In genomic region chr1:131015281-131015680, GRCm38 (mm10) we compare ENCODE assay signal across 30 mouse cellular contexts. TPM values are rescaled to one million over a fixed set of nuclear protein-coding genes. Genes with fewer than 3 reads are reported as not detected.
DNase-seq lines count a peak whose midpoint lies in the region; ATAC-seq and TF ChIP-seq lines count a peak whose summit lies in the region.
"Had no signal": no experiment of that assay in that cellular context is flagged by ENCODE, and none has a peak within 500 bp of the region (broad histone marks: within the 10 kb centered on the region; RNA-seq: fewer than 3 reads in every experiment).

No protein-coding gene starts in this region.

- no peak overlapping the region for H3K9ac ChIP-seq in CH12.LX (ENCODE audit: insufficient read depth, low read depth)
- H3K9ac ChIP-seq: embryonic facial prominence, embryonic 12.5 days; embryonic facial prominence, embryonic 15.5 days; forebrain, embryonic 12.5 days; forebrain, embryonic 15.5 days; hindbrain, embryonic 12.5 days; hindbrain, embryonic 15.5 days had no signal

- TF ChIP-seq EP300 in CH12.LX (IDR thresholded peaks at IDR 0.05; ENCODE audit: low read length): peak; percentile 81

- no peak; the same call in 1 of the 2 replicates for TF ChIP-seq RAD21 in CH12.LX (IDR thresholded peaks at IDR 0.05; ENCODE audit: low read depth, low read length)

- H3K36me3 ChIP-seq in CH12.LX (replicated peaks in 1 of 2; ENCODE audit: control insufficient read depth in 1 of 2, insufficient read depth in 1 of 2, low read length in 1 of 2): no peaks in the 10 kb centered on the region
- H3K36me3 ChIP-seq: embryonic facial prominence, embryonic 12.5 days; embryonic facial prominence, embryonic 15.5 days; forebrain, embryonic 12.5 days; forebrain, embryonic 15.5 days; G1E; hindbrain, embryonic 12.5 days; hindbrain, embryonic 15.5 days had no signal

- 72% methylated on average over 6 of the region's 6 CpGs for WGBS in lung, adult 2 months

- dilution Hi-C loops in CH12.LX (cut with MboI; ENCODE audit: extremely low pct_ligation_motif_present, extremely low pct_unique_long_range_greater_than_20kb, low sequenced_read_pairs): no loop called here

- peak; percentile 41 for ATAC-seq in megakaryocyte, adult 5-6 weeks (ENCODE audit: poor library complexity, severe bottlenecking)
- no peak for ATAC-seq in cerebellum, adult (ENCODE audit: insufficient number of reproducible peaks, low FRiP score, low TSS enrichment)
- ATAC-seq: forebrain, embryonic 15.5 days; Patski had no signal

- no peak for TF ChIP-seq CTCF in CH12.LX (conservative IDR thresholded peaks at IDR 0.05 in 1 of 2, IDR thresholded peaks at IDR 0.05 in 1 of 2; ENCODE audit: low read depth in 2 of 2, low read length in 2 of 2)
- TF ChIP-seq CTCF in lung, adult 2 months (IDR thresholded peaks at IDR 0.05; ENCODE audit: insufficient read depth, low read length): no peak

- no peaks in the 10 kb centered on the region for H3K9me3 ChIP-seq in CH12.LX (replicated peaks; ENCODE audit: low read length)
- H3K9me3 ChIP-seq: embryonic facial prominence, embryonic 12.5 days; embryonic facial prominence, embryonic 15.5 days; forebrain, embryonic 12.5 days; forebrain, embryonic 15.5 days; G1E; hindbrain, embryonic 12.5 days; hindbrain, embryonic 15.5 days had no signal

- 0 out of 2 replicates have a peak, but pooled peaks have one; percentile 25 for TF ChIP-seq POLR2A in CH12.LX (IDR thresholded peaks at IDR 0.05; ENCODE audit: low read depth, low read length)
- TF ChIP-seq POLR2A in lung, adult 2 months (IDR thresholded peaks at IDR 0.05; ENCODE audit: borderline replicate concordance, extremely low read depth, low read depth, low read length): no peak

- no peaks in the 10 kb centered on the region for H3K27me3 ChIP-seq in CH12.LX (replicated peaks)
- H3K27me3 ChIP-seq: embryonic facial prominence, embryonic 12.5 days; embryonic facial prominence, embryonic 15.5 days; forebrain, embryonic 12.5 days; forebrain, embryonic 15.5 days; hindbrain, embryonic 12.5 days; hindbrain, embryonic 15.5 days had no signal

- H3K79me2 ChIP-seq in CH12.LX (replicated peaks; ENCODE audit: control insufficient read depth, extremely low read depth, insufficient read depth, poor library complexity, severe bottlenecking): peaks cover 19% of the 10 kb centered on the region

- peaks cover 32 to 81% of the 10 kb centered on the region in 2 experiments for H3K4me1 ChIP-seq in CH12.LX (ENCODE audit: control insufficient read depth in 1 of 2, insufficient read depth in 2 of 2)
- no peaks in the 10 kb centered on the region for H3K4me1 ChIP-seq in lung, adult 2 months (ENCODE audit: control insufficient read depth, insufficient read depth, low read length)
- H3K4me1 ChIP-seq: embryonic facial prominence, embryonic 12.5 days; embryonic facial prominence, embryonic 15.5 days; forebrain, embryonic 12.5 days; forebrain, embryonic 15.5 days; hindbrain, embryonic 12.5 days; hindbrain, embryonic 15.5 days had no signal

- H3K27ac ChIP-seq in CH12.LX (ENCODE audit: insufficient read depth, low read depth): peak overlapping the region; percentile 87
- H3K27ac ChIP-seq: embryonic facial prominence, embryonic 12.5 days; embryonic facial prominence, embryonic 15.5 days; forebrain, embryonic 12.5 days; forebrain, embryonic 15.5 days; hindbrain, embryonic 12.5 days; hindbrain, embryonic 15.5 days had no signal

- in situ Hi-C loops in CH12.LX (cut with MboI; ENCODE audit: low pct_ligation_motif_present, low pct_unique_long_range_greater_than_20kb, low sequenced_read_pairs): no loop called here

- DNase-seq in A20 (ENCODE audit: low read depth, low spot score) (peak; percentile 41), CH12.LX (ENCODE audit: extremely low read depth) (no peak)
- DNase-seq in gastrocnemius, adult 8-10 months (ENCODE audit: low spot score in 2 of 2): no peak
- no peak for DNase-seq in lung, adult 2 months
- DNase-seq: adrenal gland, postnatal 10 days; adrenal gland, postnatal 36 days; cerebellum, adult 11 months; cerebellum, adult 2 months; cerebellum, adult 9-11 months; cerebellum, postnatal 25 days; gastrocnemius, postnatal 10 days; gastrocnemius, postnatal 36 days had no signal

- H3K4me2 ChIP-seq in CH12.LX (ENCODE audit: insufficient read depth, low read depth, poor library complexity, severe bottlenecking): peak overlapping the region; percentile 84
- H3K4me2 ChIP-seq: embryonic facial prominence, embryonic 12.5 days; embryonic facial prominence, embryonic 15.5 days; forebrain, embryonic 12.5 days; forebrain, embryonic 15.5 days; heart, embryonic 11.5 days; hindbrain, embryonic 12.5 days; hindbrain, embryonic 15.5 days had no signal

- no peak overlapping the region for H3K4me3 ChIP-seq in CH12.LX (replicated peaks in 1 of 3; ENCODE audit: low read depth in 2 of 3, low read length in 2 of 3, poor library complexity in 1 of 3)
- no peak overlapping the region for H3K4me3 ChIP-seq in lung, adult 2 months (replicated peaks; ENCODE audit: extremely low read depth, low read depth, low read length)
- H3K4me3 ChIP-seq: embryonic facial prominence, embryonic 12.5 days; embryonic facial prominence, embryonic 15.5 days; erythroblast, embryonic 14.5 days; forebrain, embryonic 12.5 days; forebrain, embryonic 15.5 days; hindbrain, embryonic 12.5 days; hindbrain, embryonic 15.5 days had no signal

TF ChIP-seq in CH12.LX, 34 proteins besides CTCF, POLR2A, EP300 and RAD21:
- TF ChIP-seq ZKSCAN1 (IDR thresholded peaks at IDR 0.05; ENCODE audit: borderline replicate concordance, low read depth, low read length): no peak
- TF ChIP-seq SMC3 (IDR thresholded peaks at IDR 0.05; ENCODE audit: low read depth, low read length): no peak
- TF ChIP-seq GABPA (IDR thresholded peaks at IDR 0.05; ENCODE audit: insufficient replicate concordance, low read depth, low read length): no peak
- no peak for TF ChIP-seq ZC3H11A (IDR thresholded peaks at IDR 0.05; ENCODE audit: low read depth, low read length)
- no peak for TF ChIP-seq USF2 (conservative IDR thresholded peaks at IDR 0.05; ENCODE audit: low read depth, low read length)
- 0 out of 2 replicates have a peak, but pooled peaks have one; percentile 17 for TF ChIP-seq NRF1 (IDR thresholded peaks at IDR 0.05; ENCODE audit: low read depth, low read length)
- TF ChIP-seq TBP (conservative IDR thresholded peaks at IDR 0.05; ENCODE audit: low read depth, low read length): 0 out of 2 replicates have a peak, but pooled peaks have one; percentile 45
- TF ChIP-seq MAX (IDR thresholded peaks at IDR 0.05; ENCODE audit: low read length): peak; percentile 36; the same call in 1 of the 2 replicates
- no peak for TF ChIP-seq PAX5 (IDR thresholded peaks at IDR 0.05; ENCODE audit: low read length)
- no peak for TF ChIP-seq CHD2 (IDR thresholded peaks at IDR 0.05; ENCODE audit: low read length)
- no peak for TF ChIP-seq USF1 (IDR thresholded peaks at IDR 0.05; ENCODE audit: low read depth, low read length)
- TF ChIP-seq ETS1 (conservative IDR thresholded peaks at IDR 0.05; ENCODE audit: low read depth, low read length): peak; percentile 86
- no peak for TF ChIP-seq CHD1 (IDR thresholded peaks at IDR 0.05; ENCODE audit: low read depth, low read length)
- TF ChIP-seq KAT2A (IDR thresholded peaks at IDR 0.05; ENCODE audit: insufficient replicate concordance, low read length): no peak
- TF ChIP-seq UBTF (IDR thresholded peaks at IDR 0.05; ENCODE audit: low read depth, low read length): no peak
- peak; percentile 29; the same call in 1 of the 2 replicates for TF ChIP-seq HCFC1 (IDR thresholded peaks at IDR 0.05; ENCODE audit: low read depth, low read length)
- no peak for TF ChIP-seq ZMIZ1 (IDR thresholded peaks at IDR 0.05; ENCODE audit: low read depth, low read length)
- peak; percentile 54; the same call in 1 of the 2 replicates for TF ChIP-seq MYC (IDR thresholded peaks at IDR 0.05; ENCODE audit: low read depth, low read length)
- TF ChIP-seq RCOR1 (conservative IDR thresholded peaks at IDR 0.05; ENCODE audit: low read depth, low read length): no peak
- TF ChIP-seq MXI1 (IDR thresholded peaks at IDR 0.05; ENCODE audit: low read depth, low read length): no peak; the same call in 1 of the 2 replicates
- peak; percentile 58; the same call in 1 of the 2 replicates for TF ChIP-seq MAFK (IDR thresholded peaks at IDR 0.05; ENCODE audit: insufficient replicate concordance, low read length)
- TF ChIP-seq E2F4 (IDR thresholded peaks at IDR 0.05; ENCODE audit: insufficient replicate concordance, low read depth, low read length): no peak
- 0 out of 2 replicates have a peak, but pooled peaks have one; percentile 22 for TF ChIP-seq SIN3A (IDR thresholded peaks at IDR 0.05; ENCODE audit: low read length)
- peak; percentile 7; the same call in 1 of the 2 replicates for TF ChIP-seq JUN (IDR thresholded peaks at IDR 0.05; ENCODE audit: insufficient read depth, low read depth, low read length)
- peak; percentile 62 for TF ChIP-seq IRF4 (IDR thresholded peaks at IDR 0.05; ENCODE audit: low read depth, low read length)
- no peak for TF ChIP-seq NELFE (IDR thresholded peaks at IDR 0.05; ENCODE audit: low read depth, low read length)
- no peak; the same call in 1 of the 2 replicates for TF ChIP-seq JUND (conservative IDR thresholded peaks at IDR 0.05; ENCODE audit: low read depth, low read length)
- TF ChIP-seq MEF2A (IDR thresholded peaks at IDR 0.05; ENCODE audit: borderline replicate concordance, low read depth, low read length): peak; percentile 67; the same call in 1 of the 2 replicates
- peak; percentile 84 for TF ChIP-seq BHLHE40 (IDR thresholded peaks at IDR 0.05; ENCODE audit: low read depth, low read length)
- no peak; the same call in 1 of the 2 replicates for TF ChIP-seq ELF1 (IDR thresholded peaks at IDR 0.05; ENCODE audit: low read depth, low read length)
- TF ChIP-seq ZNF384 (IDR thresholded peaks at IDR 0.05; ENCODE audit: low read depth, low read length): peak; percentile 38; the same call in 1 of the 2 replicates
- TF ChIP-seq POLR2AphosphoS2 (IDR thresholded peaks at IDR 0.05; ENCODE audit: low read depth, low read length): no peak
- 0 out of 2 replicates have a peak, but pooled peaks have one; percentile 40 for TF ChIP-seq MAZ (IDR thresholded peaks at IDR 0.05; ENCODE audit: low read depth, low read length)
- TF ChIP-seq TCF12 (IDR thresholded peaks at IDR 0.05; ENCODE audit: low read depth, low read length): peak; percentile 87

RNA-seq across cellular contexts. Expression of gene Il10, which starts 4.4 kb away (rescaled TPM):
- total RNA-seq in CH12.LX (2012; rRNA removed) (389 and 399 TPM in 2 replicates), CH12.LX (2014; rRNA removed) (903 and 969 TPM in 2 replicates)
- polyA plus RNA-seq in CH12.LX (2012; ENCODE audit: insufficient read length, low read depth): 236 and 284 TPM in 2 replicates
- total RNA-seq in megakaryocyte, adult 5-6 weeks (2015): not detected in 2 replicates
- 0.49 TPM in 1 of 2 replicates, not detected in the other for total RNA-seq in megakaryocyte, adult 5-6 weeks (2017)
- total RNA-seq in gastrocnemius, adult 8-10 months (2022): not detected
- 0.08 TPM in 1 of 2 replicates, not detected in the other for polyA plus RNA-seq in lung, adult 2 months (2012; rRNA removed)
- total RNA-seq: adrenal gland, adult 18-20 months; adrenal gland, postnatal 10 days; adrenal gland, postnatal 36 days; common myeloid progenitor, adult 5-6 weeks; G1E; gastrocnemius, postnatal 10 days; gastrocnemius, postnatal 36 days; heart, adult 8-10 months; heart, postnatal 25 days had no signal
- polyA plus RNA-seq: cerebellum, adult 2 months; embryonic facial prominence, embryonic 12.5 days; embryonic facial prominence, embryonic 15.5 days; erythroblast, embryonic 14.5 days; forebrain, embryonic 12.5 days; forebrain, embryonic 15.5 days; G1E; heart, embryonic 11.5 days; heart, embryonic 14.5 days; heart, postnatal 0 days; hindbrain, embryonic 12.5 days; hindbrain, embryonic 15.5 days had no signal

Comparison
In these comparisons a context has a peak if more than half of its experiments do, and no peak if none do; other contexts are left out.
1. RNA of gene Il10, which starts 4.4 kb away (total RNA-seq): 389 to 969 TPM in CH12.LX; 0.49 TPM in megakaryocyte, adult 5-6 weeks and not detected in gastrocnemius, adult 8-10 months; every median in the first group is over 100 times any median in the second.